Mouse (Mus musculus): Measurements from ENCODE around the gene Stxbp6. TPM values are rescaled to one million over a fixed set of nuclear protein-coding genes. Genes with fewer than 3 reads are reported as not detected.

Stxbp6 gene
- polyA plus RNA-seq, 1 experiment from 2014 or later, result 5.5 TPM

DNA sequence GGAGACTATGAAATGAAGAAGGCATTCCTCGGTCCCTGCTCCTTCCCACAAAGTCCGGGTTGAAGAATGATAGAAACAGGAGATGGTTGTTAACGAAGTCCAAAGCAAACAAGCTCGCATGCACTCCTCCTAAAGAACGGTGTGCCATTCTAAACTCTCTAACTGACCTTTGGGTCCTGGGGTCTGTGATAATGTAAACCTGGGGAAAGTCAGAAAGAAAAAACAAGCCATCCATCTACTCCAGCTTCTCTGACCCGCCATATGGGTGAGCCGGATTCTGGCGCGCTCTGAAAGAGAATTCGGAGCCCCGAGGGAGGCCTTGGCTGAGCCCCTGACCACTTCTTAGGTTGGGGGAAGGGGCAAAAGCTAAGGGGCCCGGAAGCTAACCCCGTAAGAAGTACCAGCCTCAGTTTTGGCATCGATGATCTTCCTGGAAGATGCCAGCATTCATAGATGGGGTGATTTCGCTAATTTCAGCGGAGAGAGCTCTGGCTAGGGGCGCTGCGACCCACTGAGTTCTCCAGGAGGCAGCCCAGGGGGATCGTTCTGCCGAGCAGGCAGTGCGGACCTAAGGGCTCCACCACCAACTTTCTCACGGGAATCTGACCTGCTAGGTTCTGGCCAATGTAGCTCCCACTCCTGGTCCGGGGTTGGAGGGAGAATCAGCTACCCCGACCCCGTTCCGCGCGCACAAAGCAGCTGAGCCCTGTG is 1.0 kb downstream of the Stxbp6 start:
- no peaks in the 10 kb centered on the region for H3K4me1 ChIP-seq
- H3K9ac ChIP-seq, result peak overlapping the region; percentile 55
- 2% methylated on average over 27 of the region's 28 CpGs for WGBS (ENCODE audit: insufficient replicate concordance)
- peaks cover 46% of the 10 kb centered on the region for H3K27me3 ChIP-seq (replicated peaks)
- peak overlapping the region; percentile 56 for H3K4me3 ChIP-seq
- H3K9me3 ChIP-seq (replicated peaks), result no peaks in the 10 kb centered on the region
- peak overlapping the region; percentile 65 for H3K4me2 ChIP-seq
- no peak; the same call in 1 of the 2 replicates for ATAC-seq
- peak overlapping the region; percentile 45; the same call in 1 of the 2 replicates for H3K27ac ChIP-seq
- no peaks in the 10 kb centered on the region for H3K36me3 ChIP-seq

DNA sequence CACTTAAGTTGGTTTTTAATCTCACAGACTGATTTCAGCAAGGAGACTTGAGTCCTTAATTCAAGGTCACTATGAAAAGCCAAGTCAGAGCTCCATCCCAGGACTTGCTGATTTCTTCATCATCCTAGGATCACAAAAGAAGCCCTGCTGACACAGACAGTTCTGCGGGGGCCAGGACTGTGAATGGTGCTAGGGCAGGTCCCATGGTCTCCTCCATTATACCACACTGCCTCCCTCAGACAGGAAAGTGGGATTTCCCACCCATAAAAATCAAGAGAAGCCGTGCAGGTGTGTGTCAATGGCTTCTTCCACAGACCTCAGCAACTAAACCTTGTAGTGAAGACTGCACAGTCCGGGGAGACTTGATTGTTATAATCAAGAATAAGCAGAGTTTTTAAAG is 2.3 kb downstream of the Stxbp6 start:
- Histone ChIP-seq H3K4me3 (no peak overlapping the region), H3K27me3 (replicated peaks) (peaks cover 46% of the 10 kb centered on the region), H3K9me3 (replicated peaks) (no peaks in the 10 kb centered on the region), H3K9ac (no peak overlapping the region), H3K27ac (no peak overlapping the region), H3K36me3 (no peaks in the 10 kb centered on the region), H3K4me1 (no peaks in the 10 kb centered on the region), H3K4me2 (no peak overlapping the region)
- no peak for ATAC-seq
- 40% methylated on average over 3 of the region's 3 CpGs for WGBS (ENCODE audit: insufficient replicate concordance)

DNA sequence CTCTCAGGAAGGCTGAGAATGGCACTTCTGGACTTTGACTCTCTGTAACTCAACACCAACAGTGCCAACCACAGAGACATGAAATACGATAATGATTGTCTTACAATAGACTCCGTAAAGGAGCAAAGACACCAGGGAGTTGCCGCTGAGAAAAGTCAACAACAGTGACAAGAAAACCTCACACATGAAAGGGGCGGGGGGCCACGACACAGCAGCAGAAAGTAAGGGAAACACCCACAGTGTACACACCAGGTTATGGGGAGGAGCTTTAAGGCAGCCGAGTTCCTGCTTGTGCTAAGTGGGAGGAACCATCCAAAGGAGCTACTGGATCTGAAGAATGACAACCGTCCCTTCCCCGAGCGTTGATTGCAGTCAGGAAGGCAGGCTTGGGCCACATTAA is 4.3 kb downstream of the Stxbp6 start:
- 0 out of 2 replicates have a peak overlapping the region, but pooled peaks have one; percentile 1 for H3K4me2 ChIP-seq
- H3K9me3 ChIP-seq (replicated peaks), result no peaks in the 10 kb centered on the region
- no peak overlapping the region for H3K9ac ChIP-seq
- H3K27me3 ChIP-seq (replicated peaks), result peaks cover 38% of the 10 kb centered on the region
- no peak for ATAC-seq
- H3K4me1 ChIP-seq, result no peaks in the 10 kb centered on the region
- no peak overlapping the region for H3K27ac ChIP-seq
- no peak overlapping the region for H3K4me3 ChIP-seq
- H3K36me3 ChIP-seq, result no peaks in the 10 kb centered on the region
- 50% methylated on average over 9 of the region's 9 CpGs for WGBS (ENCODE audit: insufficient replicate concordance)

DNA sequence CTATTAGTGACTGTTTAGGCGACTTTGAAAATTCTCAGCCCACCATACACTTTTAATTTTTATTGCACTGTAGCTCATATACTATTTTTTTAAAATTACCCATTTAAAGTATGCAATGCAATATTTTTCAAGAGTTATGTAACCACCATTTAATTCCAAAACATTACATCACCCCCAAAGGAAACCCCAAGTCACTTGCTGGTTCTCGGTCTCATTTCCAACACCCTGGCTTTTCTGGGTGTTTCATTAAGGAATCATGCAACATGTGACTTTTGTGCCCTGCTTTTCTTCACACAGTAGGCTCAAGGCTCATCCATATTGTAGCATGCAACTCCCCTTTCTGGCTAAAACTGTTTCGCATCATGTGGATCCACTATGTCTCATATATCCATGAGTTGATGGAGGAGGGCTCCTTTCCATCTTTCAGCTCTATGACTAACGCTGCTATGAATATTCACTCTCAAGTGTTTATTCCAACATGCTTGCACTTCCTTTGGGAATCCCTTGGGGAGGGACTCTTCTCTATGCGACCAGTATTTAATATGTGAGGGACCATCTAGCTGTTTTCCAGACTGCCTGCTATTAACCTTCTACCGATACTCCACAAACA is 6.3 kb downstream of the Stxbp6 start:
- Histone ChIP-seq H3K4me3 (no peak overlapping the region), H3K36me3 (no peaks in the 10 kb centered on the region), H3K9me3 (replicated peaks) (no peaks in the 10 kb centered on the region), H3K9ac (no peak overlapping the region), H3K27ac (no peak overlapping the region), H3K4me1 (no peaks in the 10 kb centered on the region), H3K4me2 (no peak overlapping the region), H3K27me3 (replicated peaks) (peaks cover 19% of the 10 kb centered on the region)
- no peak for ATAC-seq
- 62% methylated on average over 6 of the region's 6 CpGs for WGBS (ENCODE audit: insufficient replicate concordance)

DNA sequence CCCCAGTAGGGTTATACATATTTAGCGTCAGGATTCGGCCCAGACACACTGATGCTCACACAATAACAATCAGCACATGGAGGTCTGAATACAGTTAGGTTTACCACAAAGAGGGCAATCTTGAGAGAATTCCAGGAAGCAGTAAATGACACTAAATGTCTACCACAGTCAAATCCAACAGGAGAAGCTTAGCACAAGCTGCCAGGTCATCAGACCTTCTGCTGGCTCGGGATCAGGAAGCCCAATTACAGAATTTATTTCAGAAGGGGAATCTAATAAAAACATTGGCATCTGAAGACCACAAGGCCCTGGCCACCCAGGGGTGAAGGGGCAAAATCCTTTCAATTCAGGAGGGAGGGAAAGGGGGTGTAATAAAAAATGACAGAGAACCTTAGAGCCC is 6.8 kb downstream of the Stxbp6 start:
- Histone ChIP-seq H3K9ac (no peak overlapping the region), H3K27ac (no peak overlapping the region), H3K9me3 (replicated peaks) (no peaks in the 10 kb centered on the region), H3K36me3 (no peaks in the 10 kb centered on the region), H3K4me1 (no peaks in the 10 kb centered on the region), H3K27me3 (replicated peaks) (peaks cover 14% of the 10 kb centered on the region; the same call in 1 of the 2 replicates), H3K4me3 (no peak overlapping the region), H3K4me2 (peak overlapping the region; percentile 27; the same call in 1 of the 2 replicates)
- no peak for ATAC-seq
- WGBS (ENCODE audit: insufficient replicate concordance), result 31% methylated on average over 3 of the region's 3 CpGs

DNA sequence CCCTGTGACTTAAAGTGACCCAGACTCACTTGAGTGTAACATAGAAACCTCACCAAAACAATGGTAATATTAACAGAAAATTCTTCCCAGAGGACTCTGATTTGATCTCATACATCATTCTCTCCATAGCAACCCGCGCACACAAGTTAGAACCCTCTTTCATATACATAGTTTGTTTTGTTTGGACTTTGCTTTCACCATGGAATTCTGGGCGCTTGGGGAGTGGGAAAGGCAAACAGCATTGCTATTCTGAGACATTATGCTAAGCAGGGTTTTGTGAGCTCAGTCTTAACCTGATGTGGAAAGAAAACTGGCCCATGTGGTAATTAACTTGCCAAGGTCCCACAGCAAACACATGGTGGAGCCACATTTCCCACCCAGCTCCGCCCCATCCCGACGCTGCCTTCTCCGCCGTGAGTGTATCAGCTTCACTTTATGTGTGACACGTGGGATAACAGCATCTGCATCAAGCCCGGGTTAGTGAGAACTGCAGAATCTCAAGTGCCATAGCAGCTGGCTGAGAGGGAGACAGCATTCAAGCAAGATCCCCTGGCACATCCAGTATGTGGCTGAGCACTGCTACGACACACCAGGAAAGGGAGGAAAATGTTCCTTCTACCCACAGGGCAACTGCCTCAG is 7.3 kb downstream of the Stxbp6 start:
- ATAC-seq, result no peak
- H3K9me3 ChIP-seq (replicated peaks), result no peaks in the 10 kb centered on the region
- no peaks in the 10 kb centered on the region for H3K4me1 ChIP-seq
- H3K4me2 ChIP-seq, result peak overlapping the region; percentile 27; the same call in 1 of the 2 replicates
- H3K36me3 ChIP-seq, result no peaks in the 10 kb centered on the region
- peaks cover 9% of the 10 kb centered on the region; the same call in 1 of the 2 replicates for H3K27me3 ChIP-seq (replicated peaks)
- WGBS (ENCODE audit: insufficient replicate concordance), result 32% methylated on average over 11 of the region's 11 CpGs
- H3K27ac ChIP-seq, result no peak overlapping the region
- H3K9ac ChIP-seq, result no peak overlapping the region
- no peak overlapping the region for H3K4me3 ChIP-seq

DNA sequence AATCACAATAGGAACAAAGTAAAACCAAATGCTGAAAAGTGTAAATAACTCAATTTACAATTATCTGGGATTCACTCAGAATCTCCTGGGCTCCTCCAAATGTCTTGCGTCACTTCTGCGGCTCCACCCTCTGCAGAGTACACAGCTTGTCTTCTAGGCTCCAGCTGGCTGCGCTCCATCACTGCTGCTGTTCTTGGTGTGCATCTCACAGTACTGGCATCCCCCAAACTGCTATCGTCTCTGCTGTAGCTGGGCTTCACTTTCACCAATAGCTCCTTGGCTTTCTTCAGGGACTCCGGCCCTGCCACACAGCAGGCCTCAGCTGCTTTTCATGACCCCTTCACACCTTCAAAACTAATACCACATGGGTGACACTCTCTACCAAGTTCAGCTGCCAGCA is 10.9 kb downstream of the Stxbp6 start:
- ATAC-seq, result no peak
- no peak overlapping the region for H3K27ac ChIP-seq
- peaks cover 4% of the 10 kb centered on the region; the same call in 1 of the 2 replicates for H3K4me1 ChIP-seq
- no peaks in the 10 kb centered on the region for H3K9me3 ChIP-seq (replicated peaks)
- WGBS (ENCODE audit: insufficient replicate concordance), result 70% methylated on average over 5 of the region's 5 CpGs
- H3K9ac ChIP-seq, result no peak overlapping the region
- no peaks in the 10 kb centered on the region for H3K27me3 ChIP-seq (replicated peaks)
- no peak overlapping the region for H3K4me3 ChIP-seq
- H3K36me3 ChIP-seq, result no peaks in the 10 kb centered on the region
- H3K4me2 ChIP-seq, result no peak overlapping the region

DNA sequence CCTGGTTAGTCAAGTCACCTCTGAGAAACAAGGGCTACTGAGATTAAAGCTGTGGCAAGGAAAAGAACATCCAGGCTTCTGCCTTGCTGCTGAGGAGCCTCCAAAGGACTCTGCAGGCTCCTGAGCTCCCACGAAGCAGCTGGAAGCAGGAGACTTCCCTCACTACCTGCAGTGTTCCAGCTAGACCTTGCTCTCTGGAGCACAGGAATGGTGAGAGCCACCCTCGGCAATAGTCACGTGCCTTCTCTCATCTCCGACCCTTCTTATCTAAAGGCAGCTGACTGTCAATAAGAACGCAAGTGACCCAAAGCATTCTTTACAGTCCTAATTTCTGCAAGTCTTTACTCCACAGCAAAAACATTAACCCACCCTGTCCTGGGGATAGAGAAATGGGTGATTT is 13.2 kb downstream of the Stxbp6 start:
- Histone ChIP-seq H3K27me3 (replicated peaks) (no peaks in the 10 kb centered on the region), H3K9me3 (replicated peaks) (no peaks in the 10 kb centered on the region), H3K4me2 (no peak overlapping the region), H3K36me3 (no peaks in the 10 kb centered on the region), H3K27ac (no peak overlapping the region), H3K9ac (no peak overlapping the region), H3K4me1 (peaks cover 4% of the 10 kb centered on the region; the same call in 1 of the 2 replicates), H3K4me3 (no peak overlapping the region)
- ATAC-seq, result no peak
- WGBS (ENCODE audit: insufficient replicate concordance), result 38% methylated on average over 5 of the region's 5 CpGs

DNA sequence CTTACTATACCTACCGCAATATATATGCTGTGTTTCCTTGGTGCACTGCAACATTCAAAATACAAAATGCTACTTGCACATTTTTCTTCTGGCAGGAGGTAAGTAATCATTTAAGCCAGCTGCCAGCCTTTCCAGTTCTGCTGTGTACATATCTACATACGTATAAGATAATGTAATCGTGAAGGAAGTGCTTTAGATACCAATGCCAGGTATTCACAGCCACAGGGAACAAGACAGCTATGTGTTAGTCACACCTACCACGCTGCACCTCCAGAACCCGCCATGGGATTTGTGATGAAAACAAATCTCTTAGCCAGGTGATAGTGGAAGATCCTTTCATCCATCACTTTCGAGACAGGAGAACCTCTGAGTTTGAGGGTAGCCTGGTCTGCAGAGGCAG is 13.7 kb downstream of the Stxbp6 start:
- WGBS (ENCODE audit: insufficient replicate concordance), result 55% methylated on average over 6 of the region's 6 CpGs
- Histone ChIP-seq H3K4me3 (no peak overlapping the region), H3K4me1 (peaks cover 4% of the 10 kb centered on the region; the same call in 1 of the 2 replicates), H3K27ac (no peak overlapping the region), H3K27me3 (replicated peaks) (no peaks in the 10 kb centered on the region), H3K9ac (no peak overlapping the region), H3K36me3 (no peaks in the 10 kb centered on the region), H3K9me3 (replicated peaks) (no peaks in the 10 kb centered on the region), H3K4me2 (no peak overlapping the region)
- no peak for ATAC-seq

DNA sequence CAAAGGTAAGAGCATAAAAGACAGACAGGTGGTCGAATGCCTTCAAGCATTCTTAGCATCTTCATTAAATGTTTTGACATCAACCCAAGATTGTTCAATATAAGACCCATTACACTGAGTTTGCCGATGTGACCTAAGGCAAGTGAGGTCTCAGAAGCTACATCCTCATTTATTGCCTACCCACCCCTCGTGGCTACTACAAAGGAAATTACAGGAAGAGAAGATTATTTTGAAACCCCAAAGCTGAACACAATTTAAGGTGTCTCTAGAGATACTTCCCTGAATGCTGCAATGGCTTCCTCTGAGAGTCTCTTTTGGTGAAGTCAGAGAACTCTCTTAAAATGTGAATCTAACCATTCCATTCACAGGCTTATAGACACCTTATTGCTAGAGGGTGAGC is 16.5 kb downstream of the Stxbp6 start:
- H3K27me3 ChIP-seq (replicated peaks), result no peaks in the 10 kb centered on the region
- H3K4me3 ChIP-seq, result no peak overlapping the region
- peaks cover 4% of the 10 kb centered on the region; the same call in 1 of the 2 replicates for H3K4me1 ChIP-seq
- H3K9ac ChIP-seq, result no peak overlapping the region
- no peaks in the 10 kb centered on the region for H3K9me3 ChIP-seq (replicated peaks)
- WGBS (ENCODE audit: insufficient replicate concordance), result 52% methylated on average over 3 of the region's 3 CpGs
- ATAC-seq, result no peak
- H3K4me2 ChIP-seq, result no peak overlapping the region
- no peaks in the 10 kb centered on the region for H3K36me3 ChIP-seq
- H3K27ac ChIP-seq, result no peak overlapping the region

DNA sequence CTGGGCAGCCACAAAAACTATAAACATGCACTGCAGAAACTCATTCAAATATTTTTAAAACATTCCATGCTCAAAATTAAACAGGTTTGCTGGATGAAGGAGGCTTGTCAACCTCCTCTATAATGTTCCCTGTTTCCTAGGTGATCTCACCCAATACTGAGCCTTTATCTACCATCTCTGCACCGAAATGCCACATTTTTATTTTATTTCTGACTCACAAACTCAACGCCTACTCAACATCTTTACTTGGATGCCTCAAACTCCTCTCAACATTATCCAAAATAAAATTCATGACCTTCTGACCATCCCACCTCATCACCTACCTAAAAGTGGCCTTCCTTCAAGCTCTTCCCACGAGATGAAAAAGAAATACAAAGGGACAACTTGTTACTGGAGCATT is 18.1 kb downstream of the Stxbp6 start:
- Histone ChIP-seq H3K36me3 (no peaks in the 10 kb centered on the region), H3K9ac (no peak overlapping the region), H3K4me1 (peaks cover 2% of the 10 kb centered on the region; the same call in 1 of the 2 replicates), H3K27me3 (replicated peaks) (no peaks in the 10 kb centered on the region), H3K4me3 (no peak overlapping the region), H3K27ac (no peak overlapping the region), H3K4me2 (no peak overlapping the region), H3K9me3 (replicated peaks) (no peaks in the 10 kb centered on the region)
- WGBS (ENCODE audit: insufficient replicate concordance), result 63% methylated on average over 3 of the region's 3 CpGs
- no peak for ATAC-seq

DNA sequence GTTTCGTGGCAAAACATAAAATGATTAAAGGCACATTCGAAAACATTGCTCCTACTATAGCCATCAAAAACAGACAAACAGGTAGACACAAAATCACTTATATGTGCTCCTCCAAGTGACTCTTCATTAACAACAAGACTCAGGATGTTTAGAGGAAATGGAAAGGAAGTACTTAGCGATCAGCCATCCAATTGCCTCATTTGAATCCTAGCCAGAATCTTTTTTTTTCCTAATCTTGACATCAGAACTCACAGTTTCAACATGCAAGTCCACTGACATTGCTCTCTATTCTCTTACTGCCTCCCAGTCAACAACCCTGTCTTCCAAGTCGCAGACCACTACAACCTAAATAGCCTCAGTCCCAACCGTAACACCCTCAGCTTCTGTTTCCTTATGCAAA is 21.2 kb downstream of the Stxbp6 start:
- 63% methylated on average over 5 of the region's 5 CpGs for WGBS (ENCODE audit: insufficient replicate concordance)
- no peaks in the 10 kb centered on the region for H3K9me3 ChIP-seq (replicated peaks)

More for the DNA sequence above, 21.2 kb downstream of the Stxbp6 start:
- Histone ChIP-seq H3K27me3 (replicated peaks) (no peaks in the 10 kb centered on the region), H3K4me1 (no peaks in the 10 kb centered on the region), H3K9ac (no peak overlapping the region), H3K36me3 (no peaks in the 10 kb centered on the region), H3K4me3 (no peak overlapping the region), H3K27ac (no peak overlapping the region), H3K4me2 (no peak overlapping the region)
- ATAC-seq, result no peak
